8 mouse cellular contexts compared by ENCODE assay signal in genomic region chr8:122110240-122110866, GRCm38 (mm10).
DNase-seq lines count a peak whose midpoint lies in the region; ATAC-seq and TF ChIP-seq lines count a peak whose summit lies in the region.

No protein-coding gene starts in this region.

- no peaks in the 10 kb centered on the region for H3K9me3 ChIP-seq in forebrain, postnatal 0 days (ENCODE audit: low read length)
- no peaks in the 10 kb centered on the region for H3K9me3 ChIP-seq in forebrain, embryonic 16.5 days (ENCODE audit: control insufficient read depth, low read length)
- H3K9me3 ChIP-seq in midbrain, postnatal 0 days (ENCODE audit: low read length): no peaks in the 10 kb centered on the region
- no peaks in the 10 kb centered on the region for H3K9me3 ChIP-seq in midbrain, embryonic 14.5 days (ENCODE audit: control insufficient read depth, low read length)

- no peak overlapping the region for H3K4me2 ChIP-seq in forebrain, postnatal 0 days (ENCODE audit: low read depth)
- H3K4me2 ChIP-seq in forebrain, embryonic 16.5 days (ENCODE audit: low read length): no peak overlapping the region
- no peak overlapping the region for H3K4me2 ChIP-seq in midbrain, postnatal 0 days (ENCODE audit: low read depth, low read length, poor library complexity, severe bottlenecking)
- H3K4me2 ChIP-seq in midbrain, embryonic 14.5 days (ENCODE audit: low read length): no peak overlapping the region

- H3K27me3 ChIP-seq in forebrain, postnatal 0 days (ENCODE audit: insufficient read depth, low read length): no peaks in the 10 kb centered on the region
- no peaks in the 10 kb centered on the region for H3K27me3 ChIP-seq in forebrain, embryonic 16.5 days (replicated peaks; ENCODE audit: control insufficient read depth, insufficient read depth, low read length)
- no peaks in the 10 kb centered on the region for H3K27me3 ChIP-seq in midbrain, postnatal 0 days (ENCODE audit: insufficient read depth, low read length)
- no peaks in the 10 kb centered on the region for H3K27me3 ChIP-seq in midbrain, embryonic 14.5 days (ENCODE audit: control insufficient read depth, insufficient read depth, low read length)

- intact Hi-C loops in left cerebral cortex, adult 2 months (cut with DNase I): no loop called here

- peak; percentile 27; the same call in 1 of the 2 replicates for ATAC-seq in forebrain, postnatal 0 days
- no peak for ATAC-seq in forebrain, embryonic 16.5 days
- no peak for ATAC-seq in midbrain, postnatal 0 days (ENCODE audit: low FRiP score)
- no peak for ATAC-seq in midbrain, embryonic 14.5 days (ENCODE audit: low FRiP score, low TSS enrichment)

- peak overlapping the region; percentile 40; the same call in 1 of the 2 replicates for H3K27ac ChIP-seq in forebrain, postnatal 0 days (ENCODE audit: low read depth, low read length)
- no peak overlapping the region for H3K27ac ChIP-seq in forebrain, embryonic 16.5 days (ENCODE audit: low read length)
- H3K27ac ChIP-seq in midbrain, postnatal 0 days (ENCODE audit: low read depth, low read length): no peak overlapping the region
- no peak overlapping the region for H3K27ac ChIP-seq in midbrain, embryonic 14.5 days (replicated peaks; ENCODE audit: low read depth, low read length)
- H3K27ac ChIP-seq in left cerebral cortex, adult 2 months: no peak overlapping the region

- no peaks in the 10 kb centered on the region for H3K36me3 ChIP-seq in forebrain, postnatal 0 days (ENCODE audit: insufficient read depth)
- no peaks in the 10 kb centered on the region for H3K36me3 ChIP-seq in forebrain, embryonic 16.5 days (ENCODE audit: control insufficient read depth, insufficient read depth)
- no peaks in the 10 kb centered on the region for H3K36me3 ChIP-seq in midbrain, postnatal 0 days (ENCODE audit: insufficient read depth, low read length)
- H3K36me3 ChIP-seq in midbrain, embryonic 14.5 days (ENCODE audit: control insufficient read depth, insufficient read depth, low read length): no peaks in the 10 kb centered on the region

- DNase-seq in forebrain, postnatal 0 days: no peak
- DNase-seq in midbrain, postnatal 0 days (ENCODE audit: low spot score): peak; percentile 21
- no peak for DNase-seq in midbrain, embryonic 14.5 days
- DNase-seq in heart, postnatal 4 days: peak; percentile 44
- peak; percentile 37 for DNase-seq in testis, postnatal 14 days (ENCODE audit: low spot score)
- DNase-seq in cerebellum, postnatal 25 days: no peak
- no peak for DNase-seq in left cerebral cortex, adult 2 months (ENCODE audit: extremely low spot score in 1 of 2, low spot score in 2 of 2)

- peaks cover 6% of the 10 kb centered on the region; the same call in 1 of the 2 replicates for H3K4me1 ChIP-seq in forebrain, postnatal 0 days (ENCODE audit: insufficient read depth)
- H3K4me1 ChIP-seq in forebrain, embryonic 16.5 days (replicated peaks; ENCODE audit: control insufficient read depth, insufficient read depth, low read length): peaks cover 8% of the 10 kb centered on the region
- H3K4me1 ChIP-seq in midbrain, postnatal 0 days (ENCODE audit: insufficient read depth, low read length): no peaks in the 10 kb centered on the region
- H3K4me1 ChIP-seq in midbrain, embryonic 14.5 days (ENCODE audit: control insufficient read depth, insufficient read depth, low read length): no peaks in the 10 kb centered on the region

- no peak for TF ChIP-seq CTCF in forebrain, postnatal 0 days (IDR thresholded peaks at IDR 0.05; ENCODE audit: low read depth)
- no peak for TF ChIP-seq CTCF in midbrain, postnatal 0 days (IDR thresholded peaks at IDR 0.05)
- no peak for TF ChIP-seq CTCF in left cerebral cortex, adult 2 months (IDR thresholded peaks at IDR 0.05)

- no peak overlapping the region for H3K4me3 ChIP-seq in forebrain, postnatal 0 days (ENCODE audit: low read depth, low read length)
- H3K4me3 ChIP-seq in forebrain, embryonic 16.5 days (replicated peaks; ENCODE audit: low read length): no peak overlapping the region
- H3K4me3 ChIP-seq in midbrain, postnatal 0 days (ENCODE audit: low read depth, low read length): no peak overlapping the region
- H3K4me3 ChIP-seq in midbrain, embryonic 14.5 days (replicated peaks; ENCODE audit: low read depth, low read length): no peak overlapping the region
- no peak overlapping the region for H3K4me3 ChIP-seq in left cerebral cortex, adult 2 months

- H3K9ac ChIP-seq in forebrain, postnatal 0 days: no peak overlapping the region
- no peak overlapping the region for H3K9ac ChIP-seq in forebrain, embryonic 16.5 days (replicated peaks; ENCODE audit: low read depth, low read length)
- H3K9ac ChIP-seq in midbrain, postnatal 0 days (replicated peaks; ENCODE audit: low read length, poor library complexity, severe bottlenecking): no peak overlapping the region
- no peak overlapping the region for H3K9ac ChIP-seq in midbrain, embryonic 14.5 days (replicated peaks; ENCODE audit: low read length)

- WGBS in forebrain, postnatal 0 days: 68% methylated on average over 20 of the region's 20 CpGs
- WGBS in forebrain, embryonic 16.5 days: 80% methylated on average over 20 of the region's 20 CpGs
- 77% methylated on average over 20 of the region's 20 CpGs for WGBS in midbrain, postnatal 0 days
- 77% methylated on average over 20 of the region's 20 CpGs for WGBS in midbrain, embryonic 14.5 days

Comparison
In these comparisons a context has a peak if more than half of its experiments do, and no peak if none do; other contexts are left out.
1. DNase-seq: peak in midbrain, postnatal 0 days (single experiment), heart, postnatal 4 days (single experiment) and testis, postnatal 14 days (single experiment); none in forebrain, postnatal 0 days (single experiment), midbrain, embryonic 14.5 days (single experiment), cerebellum, postnatal 25 days (0 of 2) and left cerebral cortex, adult 2 months (0 of 2).